Mouse (Mus musculus): Measurements from ENCODE around the gene Zfr. TPM values are rescaled to one million over a fixed set of nuclear protein-coding genes. Genes with fewer than 3 reads are reported as not detected.
A peak's percentile ranks its signal among the peaks of the same experiment; 100 is the strongest.
"Not testable (repeated sequence)": the region's sequence is repeated elsewhere in the genome, so short reads cannot be mapped to it uniquely, and the experiment has no call there.

Zfr gene
- polyA plus RNA-seq, 1 experiment from 2014 or later, result 128 TPM

- no peak overlapping the region for H3K9ac ChIP-seq
- H3K9me3 ChIP-seq, result no peaks in the 10 kb centered on the region
- 24% methylated on average over 22 of the region's 22 CpGs for WGBS
- ATAC-seq (ENCODE audit: insufficient number of reproducible peaks, low FRiP score, low TSS enrichment, low read depth), result no peak
- H3K4me1 ChIP-seq, result peaks cover 29% of the 10 kb centered on the region
- H3K4me3 ChIP-seq, result no peak overlapping the region
- H3K36me3 ChIP-seq, result no peaks in the 10 kb centered on the region
- H3K27me3 ChIP-seq, result no peaks in the 10 kb centered on the region
- H3K4me2 ChIP-seq, result no peak overlapping the region
- no peak overlapping the region for H3K27ac ChIP-seq
These were observed 79.0 kb downstream of the Zfr start for GRCm38 (mm10) chr15:12196410-12197191.

DNA sequence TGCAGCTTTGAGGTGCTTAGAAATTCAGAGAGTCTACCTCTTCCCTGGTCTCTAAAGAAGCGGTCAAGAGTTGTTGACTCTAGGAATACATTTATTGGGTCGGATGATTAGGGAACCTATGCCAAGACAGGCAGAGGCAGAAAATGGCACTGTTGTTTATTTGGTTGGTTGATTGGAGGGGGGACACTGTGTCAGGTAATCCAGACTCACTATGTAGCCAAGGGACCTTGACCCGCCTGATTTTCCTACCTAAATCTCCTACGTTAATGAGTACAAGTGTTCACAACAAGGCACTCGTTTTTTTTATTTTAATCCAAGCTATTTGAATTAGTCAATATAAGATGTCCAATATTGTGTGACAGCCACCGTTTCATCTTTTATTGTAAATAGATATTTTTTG, 79.7 kb downstream of the Zfr start:
- ATAC-seq (ENCODE audit: insufficient number of reproducible peaks, low FRiP score, low TSS enrichment, low read depth), result no peak
- 81% methylated on average over 6 of the region's 6 CpGs for WGBS

DNA sequence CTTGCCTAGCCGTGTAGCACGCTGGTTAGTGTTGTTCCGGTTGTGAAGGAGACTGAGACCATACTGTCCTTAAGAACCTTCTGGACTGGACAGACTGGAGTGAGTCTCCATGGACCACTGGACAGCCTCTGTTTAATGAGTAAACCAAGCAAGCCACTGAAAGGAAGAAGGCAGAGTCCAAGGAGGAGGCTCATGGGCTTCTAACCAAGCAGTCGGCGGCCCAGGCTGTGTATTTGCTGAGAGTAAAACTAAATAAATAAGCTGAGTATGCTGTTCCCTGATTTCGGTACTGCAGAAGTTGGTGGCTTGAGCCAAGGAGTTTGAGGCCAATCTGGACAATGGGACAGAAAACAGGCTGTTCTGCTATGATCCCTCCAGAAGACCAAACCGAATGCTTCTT, 82.4 kb downstream of the Zfr start:
- no peak overlapping the region for H3K4me2 ChIP-seq
- H3K9ac ChIP-seq, result no peak overlapping the region
- no peaks in the 10 kb centered on the region for H3K9me3 ChIP-seq
- WGBS, result 91% methylated on average over 7 of the region's 7 CpGs
- peaks cover 20% of the 10 kb centered on the region for H3K4me1 ChIP-seq
- H3K4me3 ChIP-seq, result no peak overlapping the region
- no peaks in the 10 kb centered on the region for H3K36me3 ChIP-seq
- H3K27ac ChIP-seq, result no peak overlapping the region
- ATAC-seq (ENCODE audit: insufficient number of reproducible peaks, low FRiP score, low TSS enrichment, low read depth), result no peak
- H3K27me3 ChIP-seq, result no peaks in the 10 kb centered on the region

More for the DNA sequence above, 79.7 kb downstream of the Zfr start:
- H3K4me3 ChIP-seq, result no peak overlapping the region
- H3K9me3 ChIP-seq, result no peaks in the 10 kb centered on the region
- H3K27me3 ChIP-seq, result no peaks in the 10 kb centered on the region
- H3K9ac ChIP-seq, result no peak overlapping the region
- peaks cover 29% of the 10 kb centered on the region for H3K4me1 ChIP-seq
- H3K4me2 ChIP-seq, result no peak overlapping the region
- H3K36me3 ChIP-seq, result no peaks in the 10 kb centered on the region
- H3K27ac ChIP-seq, result no peak overlapping the region

DNA sequence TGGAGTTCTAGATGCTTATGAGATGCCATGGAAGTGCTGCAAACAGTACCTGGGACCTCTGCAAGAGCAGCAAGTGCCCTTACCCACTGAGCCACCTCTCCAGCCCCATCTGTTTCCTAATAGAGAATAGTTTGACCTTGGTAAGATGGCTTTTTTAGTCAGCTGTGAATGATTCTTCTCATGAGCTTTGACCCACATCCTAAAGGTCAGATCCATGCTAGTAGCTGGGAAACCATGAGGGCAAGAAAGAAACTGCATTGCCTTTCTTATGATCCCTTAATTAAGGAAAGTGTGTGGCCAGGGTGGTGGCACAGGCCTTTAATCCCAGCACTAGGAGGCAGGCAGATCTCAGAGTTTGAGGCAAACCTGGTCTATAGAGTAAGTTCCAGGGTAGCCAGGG, 84.2 kb downstream of the Zfr start:
- no peak for ATAC-seq (ENCODE audit: insufficient number of reproducible peaks, low FRiP score, low TSS enrichment, low read depth)
- Histone ChIP-seq H3K4me2 (no peak overlapping the region), H3K36me3 (no peaks in the 10 kb centered on the region), H3K4me3 (no peak overlapping the region), H3K4me1 (peaks cover 23% of the 10 kb centered on the region), H3K9me3 (no peaks in the 10 kb centered on the region), H3K9ac (no peak overlapping the region), H3K27me3 (no peaks in the 10 kb centered on the region), H3K27ac (no peak overlapping the region)

- 76% methylated on average over 3 of the region's 3 CpGs for WGBS
- Histone ChIP-seq H3K9me3 (no peaks in the 10 kb centered on the region), H3K4me3 (no peak overlapping the region)
These were observed 84.8 kb downstream of the Zfr start for GRCm38 (mm10) chr15:12202456-12202855.

GRCm38 (mm10) chr15:12203008-12203407, 85.4 kb downstream of the Zfr start:
- WGBS, result 91% methylated on average over 5 of the region's 5 CpGs
- not testable (repeated sequence) for H3K27ac ChIP-seq; H3K9ac ChIP-seq; ATAC-seq (ENCODE audit: insufficient number of reproducible peaks, low FRiP score, low TSS enrichment, low read depth); H3K36me3 ChIP-seq; H3K9me3 ChIP-seq; H3K4me2 ChIP-seq; H3K27me3 ChIP-seq; H3K4me3 ChIP-seq
- peaks cover 27% of the 10 kb centered on the region for H3K4me1 ChIP-seq

More at GRCm38 (mm10) chr15:12202456-12202855, 84.8 kb downstream of the Zfr start:
- H3K27ac ChIP-seq, result no peak overlapping the region
- H3K4me1 ChIP-seq, result peaks cover 25% of the 10 kb centered on the region
- H3K9ac ChIP-seq, result no peak overlapping the region
- H3K36me3 ChIP-seq, result no peaks in the 10 kb centered on the region
- no peak for ATAC-seq (ENCODE audit: insufficient number of reproducible peaks, low FRiP score, low TSS enrichment, low read depth)
- H3K27me3 ChIP-seq, result no peaks in the 10 kb centered on the region
- H3K4me2 ChIP-seq, result no peak overlapping the region

GRCm38 (mm10) chr15:12203512-12204318, 86.1 kb downstream of the Zfr start:
- Histone ChIP-seq H3K4me2 (peak overlapping the region; percentile 63), H3K9me3 (no peaks in the 10 kb centered on the region), H3K27me3 (no peaks in the 10 kb centered on the region), H3K27ac (peak overlapping the region; percentile 91), H3K36me3 (no peaks in the 10 kb centered on the region), H3K4me1 (peaks cover 27% of the 10 kb centered on the region), H3K9ac (0 out of 2 replicates have a peak overlapping the region, but pooled peaks have one; percentile 32), H3K4me3 (peak overlapping the region; percentile 78)
- no peak for ATAC-seq (ENCODE audit: insufficient number of reproducible peaks, low FRiP score, low TSS enrichment, low read depth)
- WGBS, result 19% methylated on average over 10 of the region's 10 CpGs

- ATAC-seq (ENCODE audit: insufficient number of reproducible peaks, low FRiP score, low TSS enrichment, low read depth), result peak; percentile 96
- H3K9me3 ChIP-seq, result no peaks in the 10 kb centered on the region
- H3K4me1 ChIP-seq, result peaks cover 27% of the 10 kb centered on the region
- peak within 1 kb of the TSS; percentile 89 for H3K9ac ChIP-seq
- H3K36me3 ChIP-seq, result no peaks in the 10 kb centered on the region
- under 1% methylated on average over 47 of the region's 58 CpGs for WGBS
- H3K27me3 ChIP-seq, result no peaks in the 10 kb centered on the region
- peak within 1 kb of the TSS; percentile 93 for H3K27ac ChIP-seq
- H3K4me2 ChIP-seq, result peak within 1 kb of the TSS; percentile 63
- H3K4me3 ChIP-seq, result peak within 1 kb of the TSS; percentile 78
These were observed 86.9 kb downstream of the Zfr start, which contains the start of gene Mtmr12 for GRCm38 (mm10) chr15:12204319-12205159. Mtmr12 (plus strand) TSS chr15:12205028.

- Histone ChIP-seq H3K27me3 (no peaks in the 10 kb centered on the region), H3K36me3 (no peaks in the 10 kb centered on the region), H3K4me1 (peaks cover 27% of the 10 kb centered on the region), H3K27ac (peak overlapping the region; percentile 93), H3K4me2 (peak overlapping the region; percentile 63), H3K9ac (peak overlapping the region; percentile 89), H3K4me3 (peak overlapping the region; percentile 78), H3K9me3 (no peaks in the 10 kb centered on the region)
- under 1% methylated on average over 49 of the region's 73 CpGs for WGBS
- peak; percentile 69 for ATAC-seq (ENCODE audit: insufficient number of reproducible peaks, low FRiP score, low TSS enrichment, low read depth)
These were observed 87.7 kb downstream of the Zfr start for GRCm38 (mm10) chr15:12205160-12205901.

DNA sequence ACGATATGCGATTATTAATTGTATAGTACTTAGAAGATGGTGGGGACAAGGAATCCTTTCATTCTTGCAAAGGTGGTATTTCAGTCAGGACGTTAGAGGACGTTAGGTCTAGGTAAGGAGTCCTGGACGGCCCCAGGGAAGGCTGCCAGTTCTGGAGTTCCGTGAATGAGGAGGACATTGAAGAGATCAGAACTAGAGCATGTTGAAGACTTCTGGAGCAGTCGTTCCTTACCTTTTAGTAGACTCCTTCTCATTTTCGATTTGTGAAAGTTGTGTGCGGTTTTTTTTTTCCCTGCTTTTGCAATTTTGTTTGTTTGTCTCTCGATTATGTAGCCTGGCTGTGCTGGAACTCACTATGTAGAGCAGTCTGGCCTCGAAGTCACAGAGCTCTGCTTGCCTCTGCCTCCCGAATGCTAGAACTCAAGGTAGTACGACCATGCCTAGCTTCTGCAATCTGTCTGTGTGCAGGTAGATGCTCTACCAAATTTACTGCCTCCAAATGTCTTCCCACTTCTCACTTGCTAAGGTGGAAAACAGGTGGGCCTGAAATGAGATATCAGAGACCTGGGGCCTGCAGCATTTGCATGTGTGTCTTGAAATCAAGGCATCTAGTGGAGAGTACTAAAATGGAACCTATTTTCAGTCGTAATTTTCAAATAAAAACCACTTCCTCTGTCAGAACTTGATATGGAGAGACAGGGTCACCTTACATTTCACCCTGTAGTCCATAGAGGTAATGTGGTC, 88.4 kb downstream of the Zfr start:
- no peak for ATAC-seq (ENCODE audit: insufficient number of reproducible peaks, low FRiP score, low TSS enrichment, low read depth)

More for the DNA sequence above, 88.4 kb downstream of the Zfr start:
- H3K27ac ChIP-seq, result 0 out of 2 replicates have a peak overlapping the region, but pooled peaks have one; percentile 93
- WGBS, result 32% methylated on average over 14 of the region's 14 CpGs
- peaks cover 27% of the 10 kb centered on the region for H3K4me1 ChIP-seq
- H3K9me3 ChIP-seq, result no peaks in the 10 kb centered on the region
- H3K9ac ChIP-seq, result peak overlapping the region; percentile 89
- no peaks in the 10 kb centered on the region for H3K27me3 ChIP-seq
- H3K36me3 ChIP-seq, result no peaks in the 10 kb centered on the region
- peak overlapping the region; percentile 63 for H3K4me2 ChIP-seq
- H3K4me3 ChIP-seq, result peak overlapping the region; percentile 78
